Mouse (Mus musculus): ENCODE measurements around the gene Zfp467.

DNA sequence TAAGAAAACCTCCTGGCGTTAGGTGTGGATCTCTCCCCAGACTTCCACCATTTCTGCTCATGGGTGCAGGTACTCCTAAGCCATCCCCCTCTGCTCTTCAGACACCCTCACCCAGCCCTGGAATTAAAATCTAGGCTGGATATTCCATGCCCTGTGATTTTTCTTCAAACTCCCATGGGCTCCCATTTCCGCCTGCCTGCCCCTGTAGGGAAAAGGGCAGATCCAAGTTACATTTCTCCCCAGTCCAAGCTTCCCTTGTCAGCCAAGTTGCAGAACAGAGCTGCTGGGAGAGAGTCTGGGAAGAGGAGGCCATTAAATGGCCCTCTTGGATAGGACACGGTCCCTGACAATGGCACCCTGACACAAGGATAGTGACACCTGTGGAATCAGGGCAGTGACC is 631 bp upstream of the Zfp467 start:
- no peak for TF ChIP-seq CTCF (conservative IDR thresholded peaks at IDR 0.05; ENCODE audit: insufficient read depth, insufficient read length, low read depth, low read length)
- no peak for TF ChIP-seq POLR2A (IDR thresholded peaks at IDR 0.05; ENCODE audit: low read depth, low read length)

Data from kidney, adult 2 months (tissue).